Mouse (Mus musculus): Measurements from ENCODE around the gene Wfdc5. TPM values are rescaled to one million over a fixed set of nuclear protein-coding genes. Genes with fewer than 3 reads are reported as not detected.
A peak's percentile ranks its signal among the peaks of the same experiment; 100 is the strongest.

The Wfdc5 gene
- polyA plus RNA-seq, 1 experiment from 2014 or later: not detected

- WGBS: under 1% methylated on average over 29 of the region's 29 CpGs
- Histone ChIP-seq H3K36me3 (no peaks in the 10 kb centered on the region), H3K4me3 (replicated peaks) (peak within 1 kb of the TSS; percentile 34), H3K27ac (replicated peaks) (no peak within 1 kb of the TSS), H3K9ac (replicated peaks) (peak within 1 kb of the TSS; percentile 36), H3K4me2 (peak within 1 kb of the TSS; percentile 63), H3K9me3 (replicated peaks) (no peaks in the 10 kb centered on the region), H3K4me1 (peaks cover 34% of the 10 kb centered on the region), H3K27me3 (replicated peaks) (peaks cover 64% of the 10 kb centered on the region)
- no peak for ATAC-seq (ENCODE audit: low FRiP score)
These were observed 11.6 kb downstream of the Wfdc5 start, which contains the start of gene Kcns1 for GRCm38 (mm10) chr2:164170902-164171301. Gene Kcns1, minus strand, starts transcription at chr2:164171113.

- no peaks in the 10 kb centered on the region for H3K9me3 ChIP-seq (replicated peaks)
- H3K4me3 ChIP-seq (replicated peaks): peak overlapping the region; percentile 34; the same call in 1 of the 2 replicates
- H3K4me1 ChIP-seq: peaks cover 34% of the 10 kb centered on the region
- no peak overlapping the region for H3K9ac ChIP-seq (replicated peaks)
- no peaks in the 10 kb centered on the region for H3K36me3 ChIP-seq
- H3K4me2 ChIP-seq: peak overlapping the region; percentile 63
- no peak for ATAC-seq (ENCODE audit: low FRiP score)
- no peak overlapping the region for H3K27ac ChIP-seq (replicated peaks)
- 6% methylated on average over 11 of the region's 11 CpGs for WGBS
- H3K27me3 ChIP-seq (replicated peaks): peaks cover 69% of the 10 kb centered on the region
These were observed 12.2 kb downstream of the Wfdc5 start for GRCm38 (mm10) chr2:164170326-164170725.

DNA sequence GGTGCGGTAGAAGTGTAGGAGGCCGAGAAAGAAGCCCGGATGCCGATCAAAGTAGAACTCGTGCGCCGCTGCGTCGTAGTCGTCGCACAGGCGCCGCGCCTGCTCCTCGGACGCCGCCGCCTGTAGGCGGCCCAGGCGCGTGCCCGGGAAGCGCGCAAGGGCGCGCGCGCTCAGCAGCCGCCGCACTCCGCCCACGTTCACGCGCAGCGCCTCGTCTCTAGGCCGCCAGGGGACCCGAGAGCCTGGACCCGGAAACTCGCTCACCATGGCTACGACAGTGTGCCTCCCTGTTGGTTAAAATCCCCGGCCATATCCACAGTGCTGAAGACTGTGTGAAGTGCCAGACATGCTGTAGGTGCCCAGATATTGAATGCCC is 14.0 kb downstream of the Wfdc5 start:
- Histone ChIP-seq H3K4me2 (peak overlapping the region; percentile 70), H3K27me3 (replicated peaks) (peaks cover 69% of the 10 kb centered on the region), H3K9me3 (replicated peaks) (no peaks in the 10 kb centered on the region), H3K4me3 (replicated peaks) (peak overlapping the region; percentile 45), H3K27ac (replicated peaks) (no peak overlapping the region), H3K4me1 (peaks cover 31% of the 10 kb centered on the region), H3K36me3 (no peaks in the 10 kb centered on the region), H3K9ac (replicated peaks) (no peak overlapping the region)
- peak; percentile 34; the same call in 1 of the 2 replicates for ATAC-seq (ENCODE audit: low FRiP score)
- 6% methylated on average over 42 of the region's 42 CpGs for WGBS

GRCm38 (mm10) chr2:164167752-164168570 is 14.6 kb downstream of the Wfdc5 start:
- peak overlapping the region; percentile 37; the same call in 1 of the 2 replicates for H3K9ac ChIP-seq (replicated peaks)
- ATAC-seq (ENCODE audit: low FRiP score): peak; percentile 76; the same call in 1 of the 2 replicates
- peak overlapping the region; percentile 70 for H3K4me2 ChIP-seq
- WGBS: 14% methylated on average over 90 of the region's 90 CpGs
- peaks cover 31% of the 10 kb centered on the region for H3K4me1 ChIP-seq
- no peak overlapping the region for H3K27ac ChIP-seq (replicated peaks)
- H3K27me3 ChIP-seq (replicated peaks): peaks cover 66% of the 10 kb centered on the region
- H3K9me3 ChIP-seq (replicated peaks): no peaks in the 10 kb centered on the region
- H3K36me3 ChIP-seq: no peaks in the 10 kb centered on the region
- peak overlapping the region; percentile 45 for H3K4me3 ChIP-seq (replicated peaks)

- ATAC-seq (ENCODE audit: low FRiP score): no peak
- Histone ChIP-seq H3K4me3 (replicated peaks) (no peak overlapping the region), H3K27me3 (replicated peaks) (peaks cover 45% of the 10 kb centered on the region), H3K9ac (replicated peaks) (no peak overlapping the region), H3K9me3 (replicated peaks) (no peaks in the 10 kb centered on the region), H3K4me1 (peaks cover 15% of the 10 kb centered on the region), H3K27ac (replicated peaks) (no peak overlapping the region), H3K4me2 (no peak overlapping the region), H3K36me3 (no peaks in the 10 kb centered on the region)
- 92% methylated on average over 5 of the region's 5 CpGs for WGBS
These were observed 17.6 kb downstream of the Wfdc5 start for GRCm38 (mm10) chr2:164164941-164165340.

GRCm38 (mm10) chr2:164161515-164162055 is 21.0 kb downstream of the Wfdc5 start:
- no peak for ATAC-seq (ENCODE audit: low FRiP score)
- Histone ChIP-seq H3K4me2 (no peak overlapping the region), H3K9me3 (replicated peaks) (no peaks in the 10 kb centered on the region), H3K4me1 (no peaks in the 10 kb centered on the region), H3K27me3 (replicated peaks) (peaks cover 11% of the 10 kb centered on the region), H3K9ac (replicated peaks) (no peak overlapping the region), H3K4me3 (replicated peaks) (no peak overlapping the region), H3K27ac (replicated peaks) (no peak overlapping the region), H3K36me3 (peaks cover 6% of the 10 kb centered on the region; the same call in 1 of the 2 replicates)
- WGBS: 87% methylated on average over 11 of the region's 11 CpGs

- Histone ChIP-seq H3K27me3 (replicated peaks) (no peaks in the 10 kb centered on the region), H3K36me3 (peaks cover 15% of the 10 kb centered on the region), H3K4me3 (replicated peaks) (no peak overlapping the region), H3K9me3 (replicated peaks) (no peaks in the 10 kb centered on the region), H3K4me1 (no peaks in the 10 kb centered on the region), H3K27ac (replicated peaks) (no peak overlapping the region), H3K9ac (replicated peaks) (no peak overlapping the region), H3K4me2 (no peak overlapping the region)
- WGBS: 93% methylated on average over 2 of the region's 2 CpGs
- no peak for ATAC-seq (ENCODE audit: low FRiP score)
These were observed 23.7 kb downstream of the Wfdc5 start for GRCm38 (mm10) chr2:164158838-164159237.

DNA sequence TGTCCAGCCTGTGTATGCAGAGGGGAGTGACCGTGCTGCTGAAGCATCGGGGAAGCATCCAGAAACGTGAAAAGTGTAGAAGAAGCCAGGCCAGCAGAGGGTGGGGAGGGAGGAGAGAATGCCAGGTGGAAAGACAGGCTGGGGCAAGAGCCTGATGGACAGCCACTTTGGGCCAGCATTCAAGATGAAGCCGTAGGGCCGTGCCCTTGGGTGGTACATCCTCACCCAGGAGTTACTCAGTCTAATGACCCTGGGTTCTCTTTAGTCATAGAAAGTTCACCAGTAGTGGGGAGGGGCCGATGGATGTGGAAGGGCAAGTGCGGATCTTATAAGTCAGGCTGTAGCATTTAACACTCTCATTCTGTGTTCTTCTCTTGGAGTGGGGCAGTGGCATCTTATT is 26.4 kb downstream of the Wfdc5 start:
- no peak overlapping the region for H3K27ac ChIP-seq (replicated peaks)
- H3K9ac ChIP-seq (replicated peaks): no peak overlapping the region
- 83% methylated on average over 7 of the region's 7 CpGs for WGBS
- H3K4me3 ChIP-seq (replicated peaks): no peak overlapping the region
- peaks cover 40% of the 10 kb centered on the region for H3K36me3 ChIP-seq
- no peaks in the 10 kb centered on the region for H3K9me3 ChIP-seq (replicated peaks)
- no peaks in the 10 kb centered on the region for H3K4me1 ChIP-seq
- H3K27me3 ChIP-seq (replicated peaks): no peaks in the 10 kb centered on the region
- no peak for ATAC-seq (ENCODE audit: low FRiP score)
- no peak overlapping the region for H3K4me2 ChIP-seq

- H3K36me3 ChIP-seq: peaks cover 40% of the 10 kb centered on the region
- H3K9me3 ChIP-seq (replicated peaks): no peaks in the 10 kb centered on the region
These were observed 28.5 kb downstream of the Wfdc5 start for GRCm38 (mm10) chr2:164154007-164154406.

DNA sequence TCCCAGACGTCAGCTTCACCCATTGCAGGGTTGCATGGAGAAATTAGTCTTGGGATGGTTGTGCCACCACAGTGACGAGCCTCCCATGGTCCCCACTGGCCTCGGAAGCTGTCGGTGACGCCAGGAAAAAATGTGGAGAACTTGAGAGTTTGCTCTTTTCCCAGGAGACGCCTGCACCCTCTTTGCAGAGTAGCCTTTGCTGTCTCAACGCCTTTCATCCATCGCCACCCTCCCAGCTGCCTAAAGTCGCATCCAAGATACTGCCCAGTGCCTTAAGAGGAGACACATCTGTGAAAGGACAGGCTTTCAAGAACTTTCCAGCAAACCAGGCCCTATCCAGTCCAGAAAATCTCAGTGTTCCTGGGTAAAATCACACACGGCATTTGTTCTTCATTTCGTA is 30.2 kb downstream of the Wfdc5 start:
- H3K36me3 ChIP-seq: peaks cover 40% of the 10 kb centered on the region
- H3K4me1 ChIP-seq: peaks cover 3% of the 10 kb centered on the region; the same call in 1 of the 2 replicates
- 95% methylated on average over 11 of the region's 11 CpGs for WGBS
- H3K9me3 ChIP-seq (replicated peaks): no peaks in the 10 kb centered on the region
- no peak overlapping the region for H3K4me3 ChIP-seq (replicated peaks)
- H3K27ac ChIP-seq (replicated peaks): no peak overlapping the region
- no peak overlapping the region for H3K9ac ChIP-seq (replicated peaks)
- H3K4me2 ChIP-seq: no peak overlapping the region
- ATAC-seq (ENCODE audit: low FRiP score): no peak
- H3K27me3 ChIP-seq (replicated peaks): no peaks in the 10 kb centered on the region

More at GRCm38 (mm10) chr2:164154007-164154406, 28.5 kb downstream of the Wfdc5 start:
- no peak for ATAC-seq (ENCODE audit: low FRiP score)
- H3K27me3 ChIP-seq (replicated peaks): no peaks in the 10 kb centered on the region
- no peak overlapping the region for H3K4me3 ChIP-seq (replicated peaks)
- H3K27ac ChIP-seq (replicated peaks): no peak overlapping the region
- 99% methylated on average over 10 of the region's 10 CpGs for WGBS
- no peak overlapping the region for H3K9ac ChIP-seq (replicated peaks)
- no peak overlapping the region for H3K4me2 ChIP-seq
- H3K4me1 ChIP-seq: no peaks in the 10 kb centered on the region; the same call in 1 of the 2 replicates

- Histone ChIP-seq H3K4me2 (no peak overlapping the region), H3K9me3 (replicated peaks) (no peaks in the 10 kb centered on the region), H3K4me1 (peaks cover 3% of the 10 kb centered on the region; the same call in 1 of the 2 replicates), H3K4me3 (replicated peaks) (no peak overlapping the region), H3K9ac (replicated peaks) (no peak overlapping the region), H3K36me3 (peaks cover 29% of the 10 kb centered on the region), H3K27me3 (replicated peaks) (no peaks in the 10 kb centered on the region), H3K27ac (replicated peaks) (peak overlapping the region; percentile 52)
- 35% methylated on average over 14 of the region's 14 CpGs for WGBS
- no peak for ATAC-seq (ENCODE audit: low FRiP score)
These were observed 32.3 kb downstream of the Wfdc5 start for GRCm38 (mm10) chr2:164150086-164150760.

Data from neural tube, embryonic 15.5 days (tissue).